Mouse (Mus musculus) ES-CJ7 (cell line): ENCODE data around the gene Bcar3.

Experiments used
- DNase-seq: peaks from one replicate; pipeline ENCODE4 v3.0.0; 2011; ENCODE audit warnings: low read depth, low spot score

The Bcar3 gene

DNA sequence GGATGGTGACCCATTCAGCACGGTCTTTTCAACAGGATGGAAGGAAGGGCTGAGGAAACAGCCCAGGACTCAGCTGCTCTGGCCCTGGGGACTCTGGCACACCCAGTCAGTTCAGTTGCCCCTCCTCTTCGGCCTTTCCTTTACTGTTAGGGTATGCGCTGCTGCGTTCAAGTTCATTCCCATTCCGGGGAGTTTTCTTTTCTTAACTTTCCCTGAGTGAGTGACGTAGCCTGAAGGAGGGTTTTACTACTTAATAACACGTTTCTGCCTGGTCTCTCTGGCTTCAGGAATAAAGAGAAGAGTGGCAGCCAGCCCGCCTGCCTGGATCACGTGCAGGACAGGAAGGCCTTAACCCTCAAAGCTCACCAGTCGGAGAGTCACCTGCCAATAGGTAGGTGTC is 217.0 kb downstream of the Bcar3 start:
- no peak for DNase-seq

DNA sequence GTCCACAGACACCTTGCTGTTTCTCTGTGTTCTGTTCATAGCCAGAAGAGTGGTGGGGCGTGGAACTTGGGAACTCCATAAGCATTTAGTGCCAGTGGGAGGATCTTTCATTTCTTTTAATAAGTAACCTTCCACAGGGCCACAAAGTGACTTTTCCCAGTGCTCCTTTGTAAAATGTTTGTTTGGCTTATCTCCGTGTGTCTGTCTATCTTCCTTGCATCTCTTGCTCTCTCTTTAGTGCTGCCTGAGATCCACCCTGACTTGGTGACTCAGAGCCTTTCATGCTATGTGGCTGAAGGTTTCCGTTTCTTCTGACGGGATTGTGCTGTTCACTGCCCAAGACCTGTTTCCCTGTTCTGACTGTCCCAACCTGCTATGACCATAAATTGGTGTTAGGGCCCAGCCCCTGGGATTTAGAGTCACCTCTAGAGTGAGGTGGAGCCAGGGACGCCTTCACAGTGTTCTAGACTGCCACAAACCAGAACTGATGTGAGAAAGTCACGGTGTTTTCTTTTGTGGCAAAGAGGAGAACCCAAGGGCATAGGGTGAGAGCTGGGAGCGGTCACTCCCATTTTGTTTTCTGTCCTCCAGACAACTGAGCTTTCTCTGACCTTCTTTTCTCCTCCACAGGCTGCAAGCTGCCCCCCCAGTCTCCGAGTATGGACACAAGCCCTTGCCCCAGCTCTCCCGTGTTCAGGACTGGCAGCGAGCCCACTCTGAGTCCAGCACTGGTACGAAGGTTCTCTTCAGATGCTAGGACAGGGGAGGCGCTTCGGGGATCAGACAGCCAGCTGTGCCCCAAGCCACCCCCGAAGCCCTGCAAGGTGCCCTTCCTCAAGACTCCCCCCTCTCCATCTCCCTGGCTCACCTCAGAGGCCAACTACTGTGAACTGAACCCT is 218.0 kb downstream of the Bcar3 start:
- peak; percentile 32 for DNase-seq

DNA sequence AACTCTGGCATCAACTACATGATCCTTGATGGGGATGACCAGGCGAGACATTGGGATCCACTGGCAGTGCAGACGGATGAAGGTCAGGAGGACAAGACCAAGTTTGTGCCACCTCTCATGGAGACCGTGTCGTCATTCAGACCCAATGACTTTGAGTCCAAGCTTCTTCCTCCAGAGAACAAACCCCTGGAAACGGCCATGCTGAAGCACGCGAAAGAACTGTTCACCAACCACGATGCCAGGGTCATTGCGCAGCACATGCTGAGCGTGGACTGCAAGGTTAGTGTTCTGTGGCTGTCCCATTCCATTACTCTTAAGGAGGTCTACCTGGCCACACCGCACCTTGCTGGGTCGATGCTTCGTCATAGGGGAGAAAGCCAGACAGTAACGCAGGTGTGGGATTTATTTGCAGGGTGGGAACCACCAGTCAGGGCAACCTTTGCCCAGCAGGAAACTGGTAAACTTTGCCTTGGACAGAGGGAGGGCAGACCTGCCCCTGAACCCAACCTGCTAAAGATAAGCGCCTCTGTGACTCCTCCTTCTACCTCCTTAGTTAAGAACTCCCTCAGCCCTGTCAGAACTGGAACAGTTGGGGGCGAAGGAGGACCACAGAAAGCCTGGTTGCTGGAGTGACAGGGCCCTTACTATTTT is 218.9 kb downstream of the Bcar3 start:
- no peak for DNase-seq

DNA sequence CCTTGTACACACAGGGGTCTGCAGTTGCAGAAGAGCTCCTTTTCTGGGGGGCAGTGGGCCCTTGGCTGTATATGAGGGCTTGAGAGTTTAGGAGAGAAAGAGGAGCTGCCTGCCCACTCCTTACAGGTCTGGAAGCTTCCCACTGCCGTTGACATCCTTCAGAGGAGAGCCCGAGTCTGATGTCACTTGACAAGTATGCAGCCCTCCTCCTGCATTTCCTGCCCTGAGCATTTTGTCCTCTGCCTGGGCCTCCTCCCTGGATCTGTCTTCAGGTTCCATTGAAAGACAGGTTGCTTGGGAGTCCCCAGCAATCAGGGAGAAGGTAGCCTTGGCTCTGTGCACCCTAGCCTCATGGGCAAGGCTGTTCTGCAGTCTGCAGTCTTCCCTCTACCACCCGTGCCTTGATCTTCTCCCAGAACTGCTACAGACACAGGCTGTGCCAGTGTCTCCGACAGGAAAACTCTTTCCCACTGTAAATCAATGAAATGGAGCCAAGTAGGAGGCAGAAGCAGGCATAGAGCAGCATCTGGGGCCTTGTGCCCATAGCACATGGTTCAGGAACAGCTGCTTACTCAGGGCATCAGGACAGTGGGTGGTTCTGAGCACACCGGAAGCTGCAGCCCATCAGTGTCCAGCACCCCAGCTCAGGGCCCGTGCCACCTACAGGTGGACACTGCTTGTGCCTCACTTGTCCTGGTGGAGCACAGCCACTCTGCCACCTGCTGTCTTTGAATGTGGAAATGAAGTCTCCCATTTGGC is 221.8 kb downstream of the Bcar3 start:
- DNase-seq, result no peak

DNA sequence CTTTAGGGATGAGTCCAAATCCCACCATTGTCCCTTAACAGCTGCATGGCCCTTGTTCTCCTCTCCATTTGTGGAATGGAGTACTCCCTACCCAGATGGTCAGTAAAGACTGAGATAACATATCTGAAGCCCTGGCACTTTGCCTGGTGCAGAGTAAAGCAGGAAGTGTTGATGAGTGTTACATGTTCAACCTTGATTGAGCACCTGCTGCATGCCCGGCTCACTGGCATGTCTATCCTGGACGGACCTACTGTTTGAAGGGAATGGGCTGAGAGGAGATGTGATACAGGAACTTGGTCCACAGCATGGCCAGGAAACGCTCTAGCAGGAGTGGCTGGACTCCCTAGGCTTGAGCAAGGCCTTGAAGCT is 222.4 kb downstream of the Bcar3 start:
- DNase-seq, result no peak

DNA sequence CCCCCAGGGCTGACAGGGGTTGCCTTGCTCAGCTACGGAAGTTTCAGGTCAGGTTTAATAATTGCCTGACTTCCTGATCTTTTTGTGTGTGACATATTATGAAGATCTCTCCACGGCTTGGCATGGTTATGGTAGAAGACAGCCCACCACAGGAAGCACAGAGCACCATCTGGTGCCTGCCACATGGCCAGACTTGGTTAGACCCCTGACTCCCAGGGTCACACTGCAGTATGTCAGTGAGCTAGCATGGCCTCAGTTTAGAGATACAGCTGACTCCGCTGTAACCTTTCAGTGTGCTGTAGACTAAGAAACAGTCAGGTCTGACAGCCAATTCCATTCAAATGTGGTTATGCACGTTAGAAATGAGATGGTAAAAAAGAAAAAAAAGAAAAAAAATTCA is 223.8 kb downstream of the Bcar3 start:
- no peak for DNase-seq

DNA sequence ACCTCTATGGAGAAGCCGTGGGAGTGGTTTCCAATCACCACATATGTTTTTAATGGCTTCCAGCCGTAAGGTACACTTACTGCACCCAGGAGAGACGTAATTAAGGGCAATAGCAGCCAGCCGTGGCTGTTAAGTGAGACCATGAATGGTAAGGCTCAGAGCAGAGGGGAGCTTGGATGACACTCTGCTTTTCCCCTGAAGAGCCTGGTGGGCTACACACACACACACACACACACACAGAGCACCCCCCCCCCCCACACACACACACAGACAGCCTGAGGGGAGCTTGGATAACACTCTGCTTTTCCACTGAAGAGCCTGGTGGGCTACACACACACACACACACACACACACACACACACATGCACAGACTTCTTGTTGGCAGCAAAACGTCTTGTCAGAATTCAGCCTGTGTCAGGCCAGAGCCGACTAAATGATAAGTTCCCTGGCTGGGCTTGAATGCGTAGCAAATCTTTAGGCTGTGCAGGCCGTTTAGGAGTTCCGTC is 224.3 kb downstream of the Bcar3 start:
- DNase-seq, result no peak

DNA sequence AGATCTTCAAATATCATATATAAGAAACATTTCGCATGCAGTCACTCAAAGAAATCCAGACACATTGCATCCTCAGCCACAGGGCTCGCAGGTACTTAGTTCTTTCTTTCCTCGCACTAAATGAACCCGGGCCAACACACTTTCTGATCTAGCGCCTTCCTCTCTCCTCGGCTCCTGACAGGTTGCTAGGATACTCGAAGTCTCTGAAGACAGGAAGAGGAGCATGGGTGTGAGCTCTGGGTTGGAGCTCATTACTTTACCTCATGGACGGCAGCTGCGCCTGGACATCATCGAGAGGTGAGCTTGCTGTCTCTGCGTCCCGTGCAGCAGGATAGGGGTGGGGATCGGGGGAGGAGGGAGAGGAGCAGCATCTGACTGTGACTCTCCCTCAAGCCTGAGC is 225.1 kb downstream of the Bcar3 start:
- no peak for DNase-seq

DNA sequence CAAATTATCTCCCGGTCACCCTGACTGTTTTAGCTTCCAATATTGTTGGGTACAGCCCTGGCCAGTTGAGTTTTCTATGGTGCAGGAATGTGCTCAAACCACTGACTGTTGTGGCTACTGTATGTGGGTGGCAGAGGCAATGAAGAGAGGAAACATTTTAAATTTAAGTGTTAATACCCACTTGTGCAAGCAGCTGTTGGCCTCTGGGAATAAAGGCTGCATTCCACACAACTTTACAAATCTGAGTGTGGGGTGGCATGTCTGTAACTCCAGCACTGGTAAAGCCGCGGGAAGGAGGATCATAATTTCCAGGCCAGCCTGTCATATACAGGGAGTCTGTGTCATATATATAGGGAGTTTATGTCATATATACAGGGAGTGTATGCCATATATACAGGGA is 226.4 kb downstream of the Bcar3 start:
- DNase-seq, result no peak

DNA sequence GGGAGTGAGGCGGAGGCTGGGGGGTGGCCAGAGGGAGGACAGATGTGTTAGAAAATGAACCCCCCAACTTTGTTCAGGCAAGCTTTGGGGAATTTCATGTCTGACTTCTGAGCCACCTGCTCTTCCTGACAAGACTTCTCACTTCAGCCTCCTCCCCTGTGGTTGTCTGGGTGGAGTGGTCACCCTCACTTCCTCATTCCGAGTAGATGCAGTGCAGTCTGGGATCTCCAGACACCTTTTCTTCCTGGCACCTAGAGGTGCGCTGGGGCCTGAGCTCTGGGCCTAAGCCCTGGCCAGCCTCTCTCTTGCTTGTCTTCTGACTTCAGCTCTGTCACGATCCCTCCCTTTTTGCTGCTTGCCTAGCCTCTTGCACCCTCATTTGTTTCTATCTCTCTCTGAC is 226.9 kb downstream of the Bcar3 start:
- no peak for DNase-seq

DNA sequence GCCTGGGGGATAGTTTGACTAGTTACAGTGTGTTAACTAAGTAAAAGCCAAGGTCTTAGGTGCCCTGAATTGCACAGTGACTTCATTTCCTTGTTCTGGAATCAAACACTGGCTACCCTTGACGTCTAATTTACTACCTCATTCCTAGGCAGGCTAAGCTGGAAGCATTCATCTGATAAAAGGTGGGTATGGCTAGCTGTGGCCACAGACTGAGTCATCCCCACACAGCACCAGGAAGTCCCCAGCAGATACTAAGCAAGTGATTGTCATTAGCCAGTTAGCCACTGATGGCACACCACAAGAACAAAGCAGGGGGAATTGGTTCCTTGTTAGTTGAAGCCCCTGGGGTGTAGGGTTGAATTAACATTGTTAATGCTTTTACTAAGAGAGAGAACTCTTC is 227.4 kb downstream of the Bcar3 start:
- DNase-seq, result no peak

DNA sequence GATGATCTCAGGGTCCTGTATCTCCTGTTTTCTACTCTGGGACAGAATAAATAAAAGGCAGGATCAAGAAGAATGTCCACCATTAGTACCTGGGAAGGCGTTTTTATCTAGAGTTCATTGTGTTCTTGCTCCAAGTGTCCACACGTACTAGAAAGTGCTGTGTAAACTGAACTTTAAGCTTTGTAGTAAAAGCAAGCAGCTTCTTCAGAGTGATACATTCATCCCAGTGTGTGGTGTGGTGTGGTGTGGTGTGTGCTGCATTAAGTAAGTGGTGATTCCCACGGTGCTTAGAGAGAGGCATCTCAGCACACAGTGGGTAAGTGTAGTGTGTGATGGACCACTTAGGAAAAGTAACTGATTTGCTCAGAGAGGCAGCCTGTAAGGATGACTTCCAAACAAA is 234.5 kb downstream of the Bcar3 start:
- no peak for DNase-seq

DNA sequence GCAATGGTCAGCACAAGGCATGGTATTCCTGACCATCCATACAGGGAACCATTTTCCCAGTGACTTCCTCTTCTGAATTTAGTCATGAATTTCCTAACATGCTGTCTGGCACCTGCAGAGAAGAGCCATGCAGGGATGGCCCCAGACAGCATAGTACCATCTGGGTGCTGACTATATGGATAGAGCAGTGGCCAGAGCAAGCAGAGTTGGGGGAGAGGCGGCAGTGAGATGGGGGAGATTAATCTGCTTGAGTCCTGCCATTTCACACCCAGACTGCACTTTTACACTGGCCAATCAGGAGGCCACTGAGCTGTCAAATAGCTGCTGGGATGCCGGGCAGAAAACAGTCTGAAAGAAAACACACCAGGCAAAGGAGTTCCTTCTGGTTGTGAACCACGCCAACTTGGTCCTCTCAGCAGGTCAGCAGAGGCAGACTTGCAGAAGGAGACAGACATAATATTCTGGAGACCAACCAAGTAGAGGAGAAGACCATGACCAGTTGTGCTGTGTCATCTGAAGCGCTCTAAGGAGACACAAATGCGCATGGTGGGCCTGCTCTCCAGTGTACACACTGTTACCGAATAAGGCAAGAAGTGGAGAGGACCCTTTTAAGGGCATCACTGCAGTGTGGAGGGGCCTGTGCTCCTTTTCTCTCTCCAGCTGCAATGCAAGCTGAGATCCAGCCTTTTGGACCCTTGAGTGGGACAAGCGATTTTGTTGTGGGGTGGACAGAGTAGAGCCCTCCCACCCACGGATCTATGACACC is 242.2 kb downstream of the Bcar3 start:
- no peak for DNase-seq

DNA sequence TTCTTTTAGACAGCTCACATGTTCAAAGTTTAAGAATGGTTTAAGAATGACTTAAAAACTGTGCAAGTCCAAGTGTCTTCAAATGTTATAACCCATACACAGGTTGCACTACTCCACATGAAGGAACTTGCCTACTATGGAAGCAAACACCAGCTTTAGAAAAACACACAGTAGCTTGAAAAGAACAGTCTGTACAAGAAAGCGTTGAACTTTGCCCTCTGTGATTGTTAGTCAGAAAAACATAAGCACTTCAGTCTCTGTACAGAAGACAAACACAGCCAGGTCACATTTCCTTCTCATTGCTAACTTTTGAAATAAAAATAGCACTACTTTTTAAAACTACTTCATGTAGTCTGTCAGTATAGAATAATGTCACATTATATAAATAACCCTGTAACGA is 244.9 kb downstream of the Bcar3 start:
- DNase-seq, result no peak

DNA sequence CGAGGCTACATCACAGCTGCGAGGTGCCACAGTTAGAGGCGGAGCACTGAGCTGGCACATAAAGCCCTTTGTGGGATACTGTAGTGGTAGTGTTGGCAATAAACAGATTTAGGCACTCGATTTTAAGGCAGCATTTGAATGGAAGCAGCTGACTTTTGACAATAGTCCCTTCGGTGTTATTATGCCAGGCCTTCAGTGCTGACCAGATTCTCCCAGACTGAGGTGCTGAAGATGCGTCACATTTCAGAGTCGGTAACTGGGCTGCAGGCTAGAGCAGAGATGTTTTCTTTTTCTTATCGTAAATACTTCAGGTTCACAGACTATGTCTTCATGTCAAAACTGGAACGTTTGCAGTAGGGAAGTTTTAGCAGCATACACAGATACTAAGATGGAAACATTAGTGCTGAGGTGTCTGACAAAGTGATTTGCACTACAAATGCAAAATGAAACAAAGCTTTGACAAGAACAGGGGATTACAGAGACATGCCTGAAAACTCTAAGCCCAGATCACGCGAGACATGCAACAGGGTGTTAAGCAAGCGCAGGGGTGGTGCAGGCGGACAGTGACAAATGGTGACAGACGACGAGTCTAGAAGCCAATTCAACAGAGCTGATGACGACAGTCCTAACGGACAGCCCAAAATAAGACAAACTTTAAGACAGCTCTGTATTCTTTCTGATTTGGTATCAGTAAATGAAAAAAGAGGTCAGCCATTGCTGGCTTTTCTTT is 246.2 kb downstream of the Bcar3 start:
- DNase-seq, result no peak

DNA sequence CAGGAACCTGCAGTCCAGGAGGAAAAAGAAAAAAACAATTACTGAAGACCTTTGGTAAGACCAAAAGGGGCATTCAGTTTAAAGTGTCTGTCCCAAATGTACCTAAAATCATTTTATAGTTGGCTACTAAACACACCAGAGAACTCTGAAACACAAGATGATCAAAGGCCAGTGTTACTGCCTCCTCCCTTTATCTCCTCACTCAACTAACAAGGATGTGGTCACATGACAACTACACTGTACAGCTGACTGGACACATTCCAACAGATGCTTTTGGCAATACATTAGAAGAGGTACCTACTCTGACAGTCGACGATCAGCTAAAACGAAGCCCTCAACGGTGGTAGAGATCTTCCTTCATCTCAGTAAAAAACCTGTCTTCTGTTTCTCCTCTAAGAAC is 247.0 kb downstream of the Bcar3 start:
- no peak for DNase-seq

DNA sequence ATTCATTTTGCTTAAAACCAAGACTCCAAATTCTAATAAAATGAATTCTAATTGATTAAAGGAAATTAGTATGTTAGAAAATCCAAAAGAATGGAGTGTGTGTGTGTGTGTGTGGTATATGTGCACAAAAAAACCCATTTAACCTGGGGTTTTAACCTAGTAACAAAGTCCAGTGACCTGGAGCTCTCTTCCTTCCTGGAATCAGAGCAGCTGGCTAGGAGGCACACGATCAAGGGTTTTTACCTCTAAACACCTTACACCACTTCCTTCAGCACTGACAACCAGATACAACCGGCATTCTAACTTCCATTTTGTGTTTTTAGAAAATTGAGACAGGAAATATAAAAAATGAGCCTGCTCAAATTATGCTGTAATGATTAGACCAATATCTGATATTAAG is 251.4 kb downstream of the Bcar3 start:
- DNase-seq, result no peak

DNA sequence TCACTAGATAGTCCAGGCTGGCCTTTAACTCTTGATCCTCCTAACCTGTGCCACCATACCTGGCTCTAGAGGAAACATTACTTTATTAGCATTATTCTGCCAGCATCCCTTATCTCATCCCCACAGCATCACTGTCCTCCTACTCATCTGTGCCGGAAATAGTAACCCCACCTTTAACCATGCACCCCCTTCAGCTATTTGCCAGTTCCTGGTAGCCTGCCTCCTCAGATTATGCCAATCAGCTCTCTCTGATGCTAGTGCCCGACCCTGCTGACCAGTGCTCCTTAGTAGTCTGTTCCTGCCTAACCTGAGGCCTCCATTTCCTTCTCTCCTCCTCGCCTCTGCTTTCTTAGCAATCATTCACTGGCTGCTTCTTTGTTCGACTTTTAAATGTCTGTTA is 253.5 kb downstream of the Bcar3 start:
- no peak for DNase-seq

DNA sequence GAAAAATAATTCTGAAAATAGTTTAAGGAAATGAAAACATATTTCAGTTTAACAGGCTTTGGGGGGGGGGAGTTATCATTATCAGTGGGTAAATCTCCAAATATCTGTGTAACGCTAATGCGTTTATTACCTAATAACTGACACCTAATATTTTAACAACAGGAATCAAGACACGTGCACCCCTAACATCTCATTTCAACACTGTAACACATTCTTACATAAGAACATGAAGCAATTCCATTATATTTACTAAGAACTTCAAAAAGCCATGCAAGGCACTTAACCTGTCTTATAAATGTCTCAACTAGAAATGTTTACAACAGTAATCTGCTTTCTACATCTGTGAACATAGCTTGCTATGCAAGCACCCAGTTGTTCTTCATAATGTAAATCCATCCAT is 257.2 kb downstream of the Bcar3 start:
- DNase-seq, result no peak

DNA sequence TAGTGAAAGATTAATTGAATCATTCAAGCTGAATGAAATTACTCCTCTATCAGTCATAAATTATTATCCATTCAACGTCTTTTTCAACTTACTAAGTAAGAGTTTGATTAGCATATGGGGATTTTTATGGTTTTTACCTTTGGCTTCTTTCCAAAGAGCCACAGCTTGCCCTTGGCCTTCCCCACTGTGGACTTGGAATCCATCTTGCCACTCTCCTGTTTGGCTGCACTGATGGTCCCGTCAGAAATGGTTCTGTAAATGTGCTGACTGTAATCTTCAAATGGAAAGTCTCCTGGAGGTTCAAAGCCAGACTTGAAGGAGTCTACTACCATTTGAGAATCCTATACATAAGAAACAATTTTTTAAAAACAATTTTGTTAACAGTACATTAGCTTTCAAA is 263.8 kb downstream of the Bcar3 start:
- no peak for DNase-seq

DNA sequence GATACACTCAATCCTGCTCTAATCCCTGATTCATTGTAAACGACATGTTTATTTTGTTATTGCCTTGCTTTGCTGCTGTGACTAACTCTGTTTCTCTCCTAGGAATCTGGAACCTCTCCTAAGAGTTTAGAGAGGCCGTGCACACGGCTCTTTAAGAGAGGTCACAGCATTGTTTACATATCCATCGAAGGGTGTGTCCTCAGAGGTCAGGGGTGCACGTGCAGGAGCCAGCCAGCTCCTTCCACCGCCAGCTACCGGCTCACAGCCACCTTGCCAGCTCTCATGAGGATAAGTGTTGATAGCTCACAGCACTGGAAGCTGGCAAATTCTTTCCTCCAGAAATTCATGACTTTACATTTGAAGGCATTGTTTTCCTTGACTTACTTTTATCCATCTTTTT is 271.3 kb downstream of the Bcar3 start:
- peak; percentile 89 for DNase-seq
